In the genomic region with DNA sequence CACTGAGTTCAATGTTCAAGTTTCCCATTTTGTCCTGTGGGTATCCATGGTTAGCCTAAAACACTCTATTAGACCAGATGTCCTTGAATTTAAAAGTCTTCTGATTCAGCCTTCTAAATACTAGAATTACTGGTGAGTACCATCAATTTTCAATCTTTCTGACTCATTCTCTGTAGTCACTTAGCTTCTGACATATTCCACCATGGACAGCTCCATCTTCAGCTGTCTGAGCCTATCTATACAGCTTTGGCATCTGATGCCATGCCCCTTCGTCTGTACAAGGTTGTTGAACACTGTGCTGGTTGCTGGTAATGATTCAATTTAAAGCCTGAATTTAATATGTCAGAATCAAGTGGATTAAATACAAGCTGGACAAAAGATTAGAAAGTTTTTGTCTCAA, we compare ENCODE assay signal across 26 mouse cellular contexts.
"Had no signal": no experiment of that assay in that cellular context is flagged by ENCODE, and none has a peak within 500 bp of the region (broad histone marks: within the 10 kb centered on the region; RNA-seq: fewer than 3 reads in every experiment).

No protein-coding gene starts in this region.

- H3K27me3 ChIP-seq: heart, embryonic 13.5 days; heart, embryonic 15.5 days; hindbrain, embryonic 12.5 days; intestine, embryonic 15.5 days; limb, embryonic 13.5 days; limb, embryonic 15.5 days; liver, embryonic 12.5 days had no signal

- H3K4me2 ChIP-seq: heart, embryonic 11.5 days; heart, embryonic 13.5 days; heart, embryonic 15.5 days; hindbrain, embryonic 12.5 days; hindbrain, embryonic 14.5 days; intestine, embryonic 15.5 days; limb, embryonic 13.5 days; limb, embryonic 15.5 days; liver, embryonic 12.5 days had no signal

- ATAC-seq: hindbrain, embryonic 16.5 days; inflammation-experienced regulatory T-cells, adult 6 months; intestine, postnatal 0 days had no signal

- H3K27ac ChIP-seq: gastrocnemius, adult 2 months; heart, adult 2 months; heart, embryonic 13.5 days; heart, embryonic 15.5 days; hindbrain, embryonic 10.5 days; hindbrain, embryonic 12.5 days; hindbrain, embryonic 14.5 days; intestine, embryonic 15.5 days; left cerebral cortex, adult 2 months; limb, embryonic 13.5 days; limb, embryonic 15.5 days; liver, embryonic 12.5 days; liver, embryonic 14.5 days had no signal

- DNase-seq: gastrocnemius, adult 2 months; gastrocnemius, postnatal 10 days; gastrocnemius, postnatal 25 days; heart, adult 2 months; heart, postnatal 14 days; heart, postnatal 36 days; kidney, adult 18-20 months; kidney, adult 8-10 months; kidney, postnatal 10 days; kidney, postnatal 25 days; kidney, postnatal 4 days had no signal

- H3K4me3 ChIP-seq: gastrocnemius, adult 2 months; heart, adult 2 months; heart, embryonic 13.5 days; heart, embryonic 15.5 days; hindbrain, embryonic 10.5 days; hindbrain, embryonic 12.5 days; intestine, embryonic 15.5 days; left cerebral cortex, adult 2 months; limb, embryonic 13.5 days; limb, embryonic 15.5 days; liver, embryonic 12.5 days had no signal

- H3K9me3 ChIP-seq: heart, embryonic 13.5 days; heart, embryonic 15.5 days; hindbrain, embryonic 10.5 days; hindbrain, embryonic 12.5 days; intestine, embryonic 15.5 days; limb, embryonic 13.5 days; limb, embryonic 15.5 days; liver, embryonic 12.5 days had no signal

- H3K4me1 ChIP-seq: hindbrain, embryonic 12.5 days had no signal

- H3K9ac ChIP-seq: heart, embryonic 13.5 days; heart, embryonic 15.5 days; hindbrain, embryonic 12.5 days; hindbrain, embryonic 14.5 days; intestine, embryonic 15.5 days; limb, embryonic 13.5 days; limb, embryonic 15.5 days; liver, embryonic 12.5 days; liver, embryonic 14.5 days had no signal
